In genomic region chr2:166592034-166592912, GRCm38 (mm10) we compare ENCODE assay signal across 8 mouse cellular contexts.
DNase-seq lines count a peak whose midpoint lies in the region; ATAC-seq and TF ChIP-seq lines count a peak whose summit lies in the region.

No protein-coding gene starts in this region.

- intact Hi-C loops in gastrocnemius, postnatal 36 days (cut with DNase I): loop anchor here (1.0 kb wide), 1 partner anchor 189 kb away; no protein-coding TSS in a partner anchor

- no peaks in the 10 kb centered on the region for H3K9me3 ChIP-seq in liver, embryonic 12.5 days (replicated peaks)
- no peaks in the 10 kb centered on the region for H3K9me3 ChIP-seq in kidney, embryonic 14.5 days (ENCODE audit: control insufficient read depth, low read length)
- no peaks in the 10 kb centered on the region for H3K9me3 ChIP-seq in neural tube, embryonic 11.5 days (ENCODE audit: control insufficient read depth, low read length)
- no peaks in the 10 kb centered on the region for H3K9me3 ChIP-seq in stomach, embryonic 15.5 days

- no peak overlapping the region for H3K9ac ChIP-seq in liver, embryonic 12.5 days
- no peak overlapping the region for H3K9ac ChIP-seq in kidney, embryonic 14.5 days (ENCODE audit: low read depth, low read length)
- no peak overlapping the region for H3K9ac ChIP-seq in liver, adult 2 months (ENCODE audit: low read depth, low read length)
- no peak overlapping the region for H3K9ac ChIP-seq in neural tube, embryonic 11.5 days (ENCODE audit: low read length)
- H3K9ac ChIP-seq in stomach, embryonic 15.5 days: no peak overlapping the region

- H3K4me2 ChIP-seq in liver, embryonic 12.5 days: no peak overlapping the region
- no peak overlapping the region for H3K4me2 ChIP-seq in kidney, embryonic 14.5 days (replicated peaks; ENCODE audit: low read depth, low read length)
- no peak overlapping the region for H3K4me2 ChIP-seq in neural tube, embryonic 11.5 days (ENCODE audit: low read depth)
- no peak overlapping the region for H3K4me2 ChIP-seq in stomach, embryonic 15.5 days

- peak; percentile 99 for TF ChIP-seq CTCF in liver, adult 2 months (IDR thresholded peaks at IDR 0.05; ENCODE audit: low read depth, low read length)

- no peak overlapping the region for H3K27ac ChIP-seq in liver, embryonic 12.5 days
- H3K27ac ChIP-seq in kidney, embryonic 14.5 days (ENCODE audit: low read depth, low read length): no peak overlapping the region
- H3K27ac ChIP-seq in liver, adult 2 months (replicated peaks; ENCODE audit: insufficient read depth, low read depth, low read length): no peak overlapping the region
- no peak overlapping the region for H3K27ac ChIP-seq in neural tube, embryonic 11.5 days (ENCODE audit: low read depth, low read length)
- no peak overlapping the region for H3K27ac ChIP-seq in stomach, embryonic 15.5 days

- H3K4me1 ChIP-seq in liver, embryonic 12.5 days: peaks cover 5% of the 10 kb centered on the region; the same call in 1 of the 2 replicates
- H3K4me1 ChIP-seq in kidney, embryonic 14.5 days (ENCODE audit: control insufficient read depth, insufficient read depth, low read length): no peaks in the 10 kb centered on the region
- H3K4me1 ChIP-seq in liver, adult 2 months (ENCODE audit: control insufficient read depth, insufficient read depth, low read length): no peaks in the 10 kb centered on the region
- no peaks in the 10 kb centered on the region for H3K4me1 ChIP-seq in neural tube, embryonic 11.5 days (ENCODE audit: control insufficient read depth, insufficient read depth, low read length)
- H3K4me1 ChIP-seq in stomach, embryonic 15.5 days: 0 out of 2 replicates have a peak, but pooled peaks cover 2% of the 10 kb centered on the region

- peaks cover 56% of the 10 kb centered on the region for H3K36me3 ChIP-seq in liver, embryonic 12.5 days
- no peaks in the 10 kb centered on the region for H3K36me3 ChIP-seq in kidney, embryonic 14.5 days (ENCODE audit: control insufficient read depth, insufficient read depth, low read length)
- no peaks in the 10 kb centered on the region for H3K36me3 ChIP-seq in liver, adult 2 months (ENCODE audit: control insufficient read depth, insufficient read depth, low read length)
- no peaks in the 10 kb centered on the region; the same call in 1 of the 2 replicates for H3K36me3 ChIP-seq in neural tube, embryonic 11.5 days (ENCODE audit: control insufficient read depth, insufficient read depth, low read length)
- no peaks in the 10 kb centered on the region for H3K36me3 ChIP-seq in stomach, embryonic 15.5 days

- TF ChIP-seq POLR2A in liver, adult 2 months (IDR thresholded peaks at IDR 0.05; ENCODE audit: extremely low read depth, insufficient read depth, low read length): no peak

- WGBS in liver, embryonic 12.5 days (ENCODE audit: insufficient replicate concordance): 46% methylated on average over 21 of the region's 21 CpGs
- 49% methylated on average over 21 of the region's 21 CpGs for WGBS in kidney, embryonic 14.5 days
- 44% methylated on average over 21 of the region's 21 CpGs for WGBS in liver, adult 2 months
- 41% methylated on average over 21 of the region's 21 CpGs for WGBS in neural tube, embryonic 11.5 days
- 43% methylated on average over 21 of the region's 21 CpGs for WGBS in stomach, embryonic 15.5 days

- no peak; the same call in 1 of the 2 replicates for ATAC-seq in liver, embryonic 12.5 days
- peak; percentile 25; the same call in 1 of the 2 replicates for ATAC-seq in kidney, embryonic 14.5 days (ENCODE audit: low FRiP score, low TSS enrichment)
- ATAC-seq in neural tube, embryonic 11.5 days (ENCODE audit: insufficient read depth, low FRiP score, low TSS enrichment): peak; percentile 48; the same call in 1 of the 2 replicates
- peak; percentile 53; the same call in 1 of the 2 replicates for ATAC-seq in stomach, embryonic 15.5 days (ENCODE audit: insufficient read depth, low FRiP score, low read depth)

- no peak overlapping the region for H3K4me3 ChIP-seq in liver, embryonic 12.5 days
- no peak overlapping the region for H3K4me3 ChIP-seq in kidney, embryonic 14.5 days (ENCODE audit: low read length)
- H3K4me3 ChIP-seq in liver, adult 2 months (ENCODE audit: insufficient read depth, low read depth, low read length): no peak overlapping the region
- no peak overlapping the region for H3K4me3 ChIP-seq in neural tube, embryonic 11.5 days (ENCODE audit: low read depth, low read length)
- H3K4me3 ChIP-seq in stomach, embryonic 15.5 days (replicated peaks): no peak overlapping the region

- no peaks in the 10 kb centered on the region for H3K79me2 ChIP-seq in liver, adult 2 months (ENCODE audit: control insufficient read depth, insufficient read depth, low read length)

- peak; percentile 77 for DNase-seq in liver
- peak; percentile 79 for DNase-seq in embryo, embryonic 10 days (ENCODE audit: low spot score)
- DNase-seq in gastrocnemius, postnatal 36 days: peak; percentile 50 to 77
- peak; percentile 14 for DNase-seq in liver, adult 2 months (ENCODE audit: extremely low read depth, low read depth, low spot score)
- peak; percentile 77 for DNase-seq in neural tube, embryonic 11.5 days (ENCODE audit: low spot score)

- H3K27me3 ChIP-seq in liver, embryonic 12.5 days (replicated peaks): no peaks in the 10 kb centered on the region
- no peaks in the 10 kb centered on the region for H3K27me3 ChIP-seq in kidney, embryonic 14.5 days (ENCODE audit: control insufficient read depth, insufficient read depth, low read length)
- H3K27me3 ChIP-seq in liver, adult 2 months (ENCODE audit: control insufficient read depth, insufficient read depth, low read length): no peaks in the 10 kb centered on the region
- no peaks in the 10 kb centered on the region for H3K27me3 ChIP-seq in neural tube, embryonic 11.5 days (ENCODE audit: control insufficient read depth, insufficient read depth, low read length)
- no peaks in the 10 kb centered on the region for H3K27me3 ChIP-seq in stomach, embryonic 15.5 days (replicated peaks)

Comparison
In these comparisons a context has a peak if more than half of its experiments do, and no peak if none do; other contexts are left out.
1. DNase-seq: peak in every context shown above with its lines; median percentile 79 in embryo, embryonic 10 days; 77 in liver; 77 in neural tube, embryonic 11.5 days; 64 in gastrocnemius, postnatal 36 days; 14 in liver, adult 2 months.